Mouse (Mus musculus) ovary, adult 10 weeks (tissue): ENCODE measurements around the gene Gm45713. TPM values are rescaled to one million over a fixed set of nuclear protein-coding genes. Genes with fewer than 3 reads are reported as not detected.

ENCODE experiments used
- polyA plus RNA-seq: library from polyadenylated mRNA; stranded (reverse); fragments of 350-450 nt; fragmentation: Illumina TruSeq; extraction: RNeasy Lipid Tissue Mini Kit (QIAGEN cat#74804); gene quantifications from one replicate; pipeline ENCODE4 v1.2.3, GENCODE M21; 2014

The Gm45713 gene
- not detected for polyA plus RNA-seq

DNA sequence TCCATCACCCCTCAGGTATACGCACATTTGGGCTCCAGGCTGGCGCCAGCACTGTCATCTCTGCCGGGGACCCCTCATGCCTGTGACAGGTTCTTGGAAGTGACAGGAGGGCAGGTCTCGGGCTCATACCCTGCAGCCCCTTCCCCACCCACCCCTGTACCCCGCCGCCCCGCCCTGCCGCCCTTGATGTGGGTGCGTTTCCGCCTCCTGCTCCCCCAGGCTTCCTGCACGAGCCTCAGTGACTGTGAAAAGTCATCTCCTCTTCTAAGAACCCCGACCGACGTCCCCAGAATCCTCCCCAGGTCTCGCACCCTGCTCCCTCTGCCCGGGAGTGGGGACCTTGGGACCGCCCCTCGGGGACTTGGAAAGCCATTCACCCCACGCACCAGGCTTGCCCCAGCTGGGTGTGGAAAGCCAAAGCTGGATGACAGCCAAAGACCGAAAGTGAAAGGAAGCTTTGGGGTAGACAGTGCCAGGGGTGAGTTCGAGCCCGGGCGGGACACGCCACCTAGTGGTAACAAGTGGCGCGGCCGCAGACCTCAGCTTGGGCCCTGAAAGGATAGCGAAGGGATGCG is at the start of gene Gm45713, which contains the start of gene Flt3l:
TSS of gene Gm45713 (minus strand) at position 239 of the 575 bp plus-strand sequence.
TSS of gene Flt3l (minus strand) at position 440 of the 575 bp plus-strand sequence.

GRCm38 (mm10) chr7:45180896-45181477 is 45.0 kb upstream of the Gm45713 start, which contains the start of gene Pth2:
Gene Pth2 (plus strand): TSS chr7:45180995.

DNA sequence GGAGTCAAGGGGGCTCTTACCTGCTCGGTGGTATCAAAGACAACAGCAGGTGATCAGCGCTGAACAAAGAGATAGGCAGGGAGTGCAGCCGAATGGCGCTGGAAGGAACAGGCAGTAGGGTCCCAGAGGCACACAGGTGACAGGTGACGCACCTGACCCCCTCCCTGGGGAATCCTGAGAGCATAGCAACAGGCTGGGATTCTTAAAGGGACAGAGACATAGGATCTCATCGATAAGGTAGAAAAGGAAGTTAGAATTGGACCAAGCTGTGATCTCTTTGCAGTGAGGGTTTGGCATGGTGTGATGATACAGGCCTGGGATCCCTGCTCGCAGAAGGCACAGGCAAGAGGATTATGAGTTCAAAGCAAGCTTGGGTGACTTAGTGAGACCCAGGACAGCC is 43.4 kb upstream of the Gm45713 start, which contains the start of gene Gfy:
TSS of gene Gfy (minus strand) at position 101 of the 400 bp plus-strand sequence.

GRCm38 (mm10) chr7:45163735-45164490 is 27.9 kb upstream of the Gm45713 start, which contains the start of gene Slc17a7:
Gene Slc17a7 (plus strand): TSS chr7:45163949.

GRCm38 (mm10) chr7:45154096-45154992 is 18.3 kb upstream of the Gm45713 start, which contains the start of the genes Pih1d1 and Aldh16a1:
Gene Pih1d1 (plus strand): TSS chr7:45154303.
Gene Aldh16a1 (minus strand): TSS chr7:45154584.

DNA sequence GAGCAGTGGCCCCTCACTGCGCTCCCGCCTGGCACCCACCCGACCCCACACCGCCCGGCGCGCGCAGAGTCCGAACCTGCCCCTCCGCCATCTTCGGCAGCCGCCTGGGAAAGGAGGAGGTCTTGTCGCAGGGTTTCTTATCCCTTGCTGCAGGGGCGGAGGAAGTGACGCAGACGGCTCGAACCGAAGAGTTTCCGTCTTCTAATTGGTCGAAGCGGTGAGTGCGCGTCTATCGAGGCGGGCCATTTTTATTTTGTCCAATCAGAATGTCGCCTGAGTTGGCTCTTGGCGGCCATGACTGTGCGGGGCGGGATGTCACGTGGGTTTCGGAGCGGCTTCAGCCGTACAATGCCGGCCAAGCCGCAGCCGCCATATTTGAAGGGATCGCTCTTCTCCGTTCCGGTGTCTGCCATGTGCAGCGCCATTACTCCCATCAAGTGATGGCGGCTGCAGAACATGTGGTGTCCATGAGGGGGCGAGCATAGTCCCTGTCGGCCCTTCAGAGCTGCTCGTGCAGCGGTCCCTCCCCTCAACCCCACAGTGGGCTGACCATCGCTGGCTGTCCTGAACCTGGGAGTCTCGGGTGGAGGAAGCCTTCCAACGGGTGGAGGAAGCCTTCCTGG is 7.3 kb downstream of the Gm45713 start, which contains the start of gene Rpl13a:
TSS of gene Rpl13a (minus strand) at position 138 of the 623 bp plus-strand sequence.

GRCm38 (mm10) chr7:45124224-45125143 is 11.5 kb downstream of the Gm45713 start, which contains the start of gene Rps11:
Gene Rps11 (minus strand): TSS chr7:45124439.

GRCm38 (mm10) chr7:45103652-45104180 is 32.3 kb downstream of the Gm45713 start, which contains the start of gene Fcgrt:
Gene Fcgrt (minus strand): TSS chr7:45103851.

GRCm38 (mm10) chr7:45092048-45092447 is 44.0 kb downstream of the Gm45713 start, which contains the start of gene Rcn3:
Gene Rcn3 (minus strand): TSS chr7:45092221.

Other genes with a start within 250 kb of the Gm45713 start
- gene Med25, start 243.5 kb downstream of the Gm45713 start, polyA plus RNA-seq = 2.5 TPM
- 3.2 TPM for gene Fuz, start 240.2 kb downstream of the Gm45713 start, polyA plus RNA-seq
- 20.6 TPM for gene Ap2a1, start 206.7 kb downstream of the Gm45713 start, polyA plus RNA-seq
- not detected for gene Tsks, start 193.0 kb downstream of the Gm45713 start, polyA plus RNA-seq
- gene Cpt1c, start 161.4 kb downstream of the Gm45713 start, polyA plus RNA-seq = 0.88 TPM
- 8.2 TPM for gene Prmt1, start 149.7 kb downstream of the Gm45713 start, polyA plus RNA-seq
- gene Irf3, start 138.6 kb downstream of the Gm45713 start, polyA plus RNA-seq = 8.4 TPM
- gene Bcl2l12, start 137.5 kb downstream of the Gm45713 start, polyA plus RNA-seq = 2.0 TPM
- 2.2 TPM for gene Scaf1, start 119.9 kb downstream of the Gm45713 start, polyA plus RNA-seq
- gene Rras, start 118.3 kb downstream of the Gm45713 start, polyA plus RNA-seq = 4.0 TPM
- gene Prr12, start 83.3 kb downstream of the Gm45713 start, polyA plus RNA-seq = 0.40 TPM
- gene Nosip, start 73.8 kb downstream of the Gm45713 start, polyA plus RNA-seq = 9.1 TPM
- gene Prrg2, start 73.6 kb downstream of the Gm45713 start, polyA plus RNA-seq = 4.7 TPM
- 0.31 TPM for gene Rcn3, start 44.0 kb downstream of the Gm45713 start, polyA plus RNA-seq
- 14.4 TPM for gene Fcgrt, start 32.4 kb downstream of the Gm45713 start, polyA plus RNA-seq
- 474 TPM for gene Rps11, start 11.8 kb downstream of the Gm45713 start, polyA plus RNA-seq
- gene Rpl13a, start 7.5 kb downstream of the Gm45713 start, polyA plus RNA-seq = 557 TPM
- 3.9 TPM for gene Flt3l, start 201 bp upstream of the Gm45713 start, polyA plus RNA-seq
- 2.1 TPM for gene Pih1d1, start 18.1 kb upstream of the Gm45713 start, polyA plus RNA-seq
- gene Aldh16a1, start 18.4 kb upstream of the Gm45713 start, polyA plus RNA-seq = 0.88 TPM
- not detected for gene Slc17a7, start 27.7 kb upstream of the Gm45713 start, polyA plus RNA-seq
- gene Gfy, start 43.3 kb upstream of the Gm45713 start, polyA plus RNA-seq = not detected
- not detected for gene Pth2, start 44.8 kb upstream of the Gm45713 start, polyA plus RNA-seq
- gene Ccdc155, start 68.7 kb upstream of the Gm45713 start, polyA plus RNA-seq = not detected
- not detected for gene Dkkl1, start 75.9 kb upstream of the Gm45713 start, polyA plus RNA-seq
- gene Tead2, start 79.5 kb upstream of the Gm45713 start, polyA plus RNA-seq = 10.9 TPM
- gene Cd37, start 102.9 kb upstream of the Gm45713 start, polyA plus RNA-seq = not detected
- not detected for gene Slc6a16, start 104.9 kb upstream of the Gm45713 start, polyA plus RNA-seq
- not detected for gene Slc6a21, start 141.3 kb upstream of the Gm45713 start, polyA plus RNA-seq
- 0.46 TPM for gene Trpm4, start 197.5 kb upstream of the Gm45713 start, polyA plus RNA-seq
- gene Hrc, start 199.1 kb upstream of the Gm45713 start, polyA plus RNA-seq = 0.31 TPM
- not detected for gene Ppfia3, start 230.8 kb upstream of the Gm45713 start, polyA plus RNA-seq
- gene Lin7b, start 234.4 kb upstream of the Gm45713 start, polyA plus RNA-seq = not detected